Mouse (Mus musculus) c-Kit-negative CD71-positive TER-119-positive erythroid progenitor cells, embryonic 14.5 days (primary cell): ENCODE measurements around the gene H2-M11.

Source experiments
- DNase-seq: peaks from one replicate; pipeline ENCODE4 v3.0.0-alpha.2; 2013; ENCODE audit warnings: low read depth, low spot score

The H2-M11 gene

DNA sequence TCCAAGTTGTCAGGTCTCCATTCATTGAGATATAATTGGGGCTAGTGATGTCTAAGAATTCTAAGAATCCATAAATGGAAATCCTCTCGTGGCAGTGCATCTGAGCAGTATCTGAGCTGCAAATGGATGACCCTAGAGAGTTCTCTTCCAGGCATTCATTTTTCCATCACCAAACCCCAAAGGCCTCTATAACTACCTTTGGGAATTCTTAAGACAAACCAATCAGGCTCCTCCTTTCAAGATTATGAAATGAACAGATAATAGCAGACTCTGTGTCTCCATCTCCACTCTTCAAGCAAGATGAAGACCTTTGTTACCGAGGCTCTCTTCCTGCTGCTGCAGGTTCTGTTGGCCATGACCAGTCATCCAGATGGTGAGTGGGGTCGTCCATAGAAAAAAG is at the start of gene H2-M11:
TSS of gene H2-M11 (plus strand) at position 301 of the 400 bp plus-strand sequence.
- no peak for DNase-seq

DNA sequence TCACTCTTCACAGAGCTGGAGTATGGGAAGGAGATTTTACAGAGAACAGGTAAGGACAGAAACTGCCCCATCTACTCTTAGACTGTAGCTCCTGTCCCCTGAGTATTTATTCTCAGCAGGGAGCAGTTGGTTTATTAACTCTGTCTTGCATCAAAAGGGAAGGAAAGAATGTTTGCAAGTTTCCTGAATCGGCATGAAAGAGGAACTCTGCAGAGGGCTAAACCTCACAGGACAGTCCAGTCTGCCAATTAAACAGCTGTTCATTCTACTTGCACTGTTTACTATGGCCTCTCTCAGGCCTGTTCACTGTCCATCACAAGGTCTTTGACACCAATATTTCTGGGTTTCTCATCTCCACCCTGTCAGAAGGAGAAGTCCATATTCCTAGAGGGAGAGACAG is 46.4 kb upstream of the H2-M11 start:
- DNase-seq: no peak

DNA sequence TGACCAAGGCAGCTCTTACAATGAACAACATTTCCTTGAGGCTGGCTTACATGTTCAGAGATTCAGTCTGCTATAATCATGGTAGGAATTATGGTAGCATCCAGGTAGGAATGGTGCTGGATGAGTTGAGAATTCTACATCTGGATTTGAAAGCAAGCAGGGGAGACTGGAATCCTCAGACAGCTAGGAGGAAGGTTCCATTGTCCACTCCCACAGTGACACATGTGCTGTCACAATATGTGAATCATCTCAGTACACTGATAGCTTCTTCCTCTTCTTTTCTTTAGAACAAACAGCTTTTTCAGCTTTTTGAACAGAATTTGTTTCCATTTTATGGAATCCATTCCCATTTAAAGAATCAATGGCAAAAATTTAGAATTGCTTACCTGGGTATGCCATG is 43.0 kb upstream of the H2-M11 start:
- DNase-seq: no peak
